Mouse (Mus musculus): ENCODE data around the gene Hes3. TPM values are rescaled to one million over a fixed set of nuclear protein-coding genes. Genes with fewer than 3 reads are reported as not detected.
A peak's percentile ranks its signal among the peaks of the same experiment; 100 is the strongest.

The Hes3 gene
- polyA plus RNA-seq, 1 experiment from 2014 or later = 0.36 TPM

GRCm38 (mm10) chr4:152287317-152288120 lies 3.9 kb downstream of the Hes3 start:
- ATAC-seq (ENCODE audit: low read depth) = no peak
- Histone ChIP-seq H3K27ac (ENCODE audit: low read depth, low read length) (no peak overlapping the region), H3K4me1 (ENCODE audit: control insufficient read depth, insufficient read depth, low read length) (peaks cover 36% of the 10 kb centered on the region), H3K4me2 (ENCODE audit: low read depth, low read length) (0 out of 2 replicates have a peak overlapping the region, but pooled peaks have one; percentile 58), H3K36me3 (ENCODE audit: control insufficient read depth, insufficient read depth, low read length) (no peaks in the 10 kb centered on the region), H3K27me3 (ENCODE audit: control insufficient read depth, insufficient read depth, low read length) (peaks cover 65% of the 10 kb centered on the region), H3K9ac (replicated peaks; ENCODE audit: low read depth, low read length) (no peak overlapping the region), H3K4me3 (ENCODE audit: low read depth, low read length) (no peak overlapping the region), H3K9me3 (ENCODE audit: control insufficient read depth, low read length) (no peaks in the 10 kb centered on the region)
- 6% methylated on average over 19 of the region's 19 CpGs for WGBS

- H3K27me3 ChIP-seq (ENCODE audit: control insufficient read depth, insufficient read depth, low read length) = peaks cover 71% of the 10 kb centered on the region
- H3K4me1 ChIP-seq (ENCODE audit: control insufficient read depth, insufficient read depth, low read length) = peaks cover 36% of the 10 kb centered on the region
- H3K9me3 ChIP-seq (ENCODE audit: control insufficient read depth, low read length) = no peaks in the 10 kb centered on the region
- no peak overlapping the region for H3K27ac ChIP-seq (ENCODE audit: low read depth, low read length)
- 2% methylated on average over 26 of the region's 26 CpGs for WGBS
- H3K4me3 ChIP-seq (ENCODE audit: low read depth, low read length) = no peak overlapping the region
- H3K4me2 ChIP-seq (ENCODE audit: low read depth, low read length) = peak overlapping the region; percentile 58
- ATAC-seq (ENCODE audit: low read depth) = no peak
- 0 out of 2 replicates have a peak overlapping the region, but pooled peaks have one; percentile 47 for H3K9ac ChIP-seq (replicated peaks; ENCODE audit: low read depth, low read length)
- H3K36me3 ChIP-seq (ENCODE audit: control insufficient read depth, insufficient read depth, low read length) = no peaks in the 10 kb centered on the region
Measured at GRCm38 (mm10) chr4:152286887-152287286, 4.6 kb downstream of the Hes3 start.

GRCm38 (mm10) chr4:152286183-152286582 lies 5.3 kb downstream of the Hes3 start:
- Histone ChIP-seq H3K27ac (ENCODE audit: low read depth, low read length) (no peak overlapping the region), H3K4me3 (ENCODE audit: low read depth, low read length) (peak overlapping the region; percentile 26), H3K27me3 (ENCODE audit: control insufficient read depth, insufficient read depth, low read length) (peaks cover 74% of the 10 kb centered on the region), H3K9me3 (ENCODE audit: control insufficient read depth, low read length) (no peaks in the 10 kb centered on the region), H3K4me1 (ENCODE audit: control insufficient read depth, insufficient read depth, low read length) (peaks cover 36% of the 10 kb centered on the region), H3K4me2 (ENCODE audit: low read depth, low read length) (peak overlapping the region; percentile 58), H3K36me3 (ENCODE audit: control insufficient read depth, insufficient read depth, low read length) (no peaks in the 10 kb centered on the region), H3K9ac (replicated peaks; ENCODE audit: low read depth, low read length) (peak overlapping the region; percentile 47; the same call in 1 of the 2 replicates)
- under 1% methylated on average over 32 of the region's 32 CpGs for WGBS
- ATAC-seq (ENCODE audit: low read depth) = peak; percentile 7; the same call in 1 of the 2 replicates

GRCm38 (mm10) chr4:152285505-152285904 lies 6.0 kb downstream of the Hes3 start:
- no peak for ATAC-seq (ENCODE audit: low read depth)
- Histone ChIP-seq H3K9ac (replicated peaks; ENCODE audit: low read depth, low read length) (no peak overlapping the region), H3K27me3 (ENCODE audit: control insufficient read depth, insufficient read depth, low read length) (peaks cover 74% of the 10 kb centered on the region), H3K36me3 (ENCODE audit: control insufficient read depth, insufficient read depth, low read length) (no peaks in the 10 kb centered on the region), H3K4me3 (ENCODE audit: low read depth, low read length) (no peak overlapping the region), H3K4me2 (ENCODE audit: low read depth, low read length) (no peak overlapping the region), H3K27ac (ENCODE audit: low read depth, low read length) (no peak overlapping the region), H3K4me1 (ENCODE audit: control insufficient read depth, insufficient read depth, low read length) (peaks cover 30% of the 10 kb centered on the region), H3K9me3 (ENCODE audit: control insufficient read depth, low read length) (no peaks in the 10 kb centered on the region)
- WGBS = 7% methylated on average over 10 of the region's 10 CpGs

- Histone ChIP-seq H3K27ac (ENCODE audit: low read depth, low read length) (no peak overlapping the region), H3K4me1 (ENCODE audit: control insufficient read depth, insufficient read depth, low read length) (peaks cover 22% of the 10 kb centered on the region), H3K4me2 (ENCODE audit: low read depth, low read length) (peak overlapping the region; percentile 51), H3K4me3 (ENCODE audit: low read depth, low read length) (peak overlapping the region; percentile 27), H3K9ac (replicated peaks; ENCODE audit: low read depth, low read length) (peak overlapping the region; percentile 18; the same call in 1 of the 2 replicates), H3K27me3 (ENCODE audit: control insufficient read depth, insufficient read depth, low read length) (peaks cover 77% of the 10 kb centered on the region), H3K9me3 (ENCODE audit: control insufficient read depth, low read length) (no peaks in the 10 kb centered on the region), H3K36me3 (ENCODE audit: control insufficient read depth, insufficient read depth, low read length) (no peaks in the 10 kb centered on the region)
- ATAC-seq (ENCODE audit: low read depth) = peak; percentile 78
- WGBS = 7% methylated on average over 50 of the region's 70 CpGs
Measured at GRCm38 (mm10) chr4:152283186-152283950, 8.1 kb downstream of the Hes3 start.

GRCm38 (mm10) chr4:152282721-152283120 lies 8.7 kb downstream of the Hes3 start:
- peaks cover 22% of the 10 kb centered on the region for H3K4me1 ChIP-seq (ENCODE audit: control insufficient read depth, insufficient read depth, low read length)
- H3K9me3 ChIP-seq (ENCODE audit: control insufficient read depth, low read length) = no peaks in the 10 kb centered on the region
- H3K27me3 ChIP-seq (ENCODE audit: control insufficient read depth, insufficient read depth, low read length) = peaks cover 72% of the 10 kb centered on the region
- 19% methylated on average over 27 of the region's 34 CpGs for WGBS
- no peak overlapping the region for H3K27ac ChIP-seq (ENCODE audit: low read depth, low read length)
- no peaks in the 10 kb centered on the region for H3K36me3 ChIP-seq (ENCODE audit: control insufficient read depth, insufficient read depth, low read length)
- H3K9ac ChIP-seq (replicated peaks; ENCODE audit: low read depth, low read length) = peak overlapping the region; percentile 18; the same call in 1 of the 2 replicates
- peak overlapping the region; percentile 51 for H3K4me2 ChIP-seq (ENCODE audit: low read depth, low read length)
- no peak for ATAC-seq (ENCODE audit: low read depth)
- peak overlapping the region; percentile 27 for H3K4me3 ChIP-seq (ENCODE audit: low read depth, low read length)

GRCm38 (mm10) chr4:152281601-152282000 lies 9.9 kb downstream of the Hes3 start:
- H3K9me3 ChIP-seq (ENCODE audit: control insufficient read depth, low read length) = no peaks in the 10 kb centered on the region
- no peak overlapping the region for H3K27ac ChIP-seq (ENCODE audit: low read depth, low read length)
- H3K9ac ChIP-seq (replicated peaks; ENCODE audit: low read depth, low read length) = no peak overlapping the region
- H3K27me3 ChIP-seq (ENCODE audit: control insufficient read depth, insufficient read depth, low read length) = peaks cover 61% of the 10 kb centered on the region
- ATAC-seq (ENCODE audit: low read depth) = no peak
- WGBS = 69% methylated on average over 15 of the region's 15 CpGs
- H3K36me3 ChIP-seq (ENCODE audit: control insufficient read depth, insufficient read depth, low read length) = no peaks in the 10 kb centered on the region
- peaks cover 14% of the 10 kb centered on the region for H3K4me1 ChIP-seq (ENCODE audit: control insufficient read depth, insufficient read depth, low read length)
- no peak overlapping the region for H3K4me2 ChIP-seq (ENCODE audit: low read depth, low read length)
- H3K4me3 ChIP-seq (ENCODE audit: low read depth, low read length) = no peak overlapping the region

GRCm38 (mm10) chr4:152278986-152279385 lies 12.5 kb downstream of the Hes3 start:
- no peaks in the 10 kb centered on the region for H3K9me3 ChIP-seq (ENCODE audit: control insufficient read depth, low read length)
- no peak overlapping the region for H3K4me2 ChIP-seq (ENCODE audit: low read depth, low read length)
- H3K36me3 ChIP-seq (ENCODE audit: control insufficient read depth, insufficient read depth, low read length) = no peaks in the 10 kb centered on the region
- H3K4me1 ChIP-seq (ENCODE audit: control insufficient read depth, insufficient read depth, low read length) = peaks cover 15% of the 10 kb centered on the region
- no peak overlapping the region for H3K9ac ChIP-seq (replicated peaks; ENCODE audit: low read depth, low read length)
- no peak overlapping the region for H3K4me3 ChIP-seq (ENCODE audit: low read depth, low read length)
- no peak overlapping the region for H3K27ac ChIP-seq (ENCODE audit: low read depth, low read length)
- no peak for ATAC-seq (ENCODE audit: low read depth)
- H3K27me3 ChIP-seq (ENCODE audit: control insufficient read depth, insufficient read depth, low read length) = peaks cover 52% of the 10 kb centered on the region
- WGBS = 69% methylated on average over 23 of the region's 23 CpGs

GRCm38 (mm10) chr4:152277916-152278315 lies 13.5 kb downstream of the Hes3 start:
- peaks cover 42% of the 10 kb centered on the region for H3K27me3 ChIP-seq (ENCODE audit: control insufficient read depth, insufficient read depth, low read length)
- H3K4me1 ChIP-seq (ENCODE audit: control insufficient read depth, insufficient read depth, low read length) = peaks cover 17% of the 10 kb centered on the region
- no peaks in the 10 kb centered on the region for H3K9me3 ChIP-seq (ENCODE audit: control insufficient read depth, low read length)
- no peak overlapping the region for H3K4me2 ChIP-seq (ENCODE audit: low read depth, low read length)
- H3K27ac ChIP-seq (ENCODE audit: low read depth, low read length) = no peak overlapping the region
- no peaks in the 10 kb centered on the region for H3K36me3 ChIP-seq (ENCODE audit: control insufficient read depth, insufficient read depth, low read length)
- no peak overlapping the region for H3K4me3 ChIP-seq (ENCODE audit: low read depth, low read length)
- no peak for ATAC-seq (ENCODE audit: low read depth)
- 65% methylated on average over 2 of the region's 2 CpGs for WGBS
- no peak overlapping the region for H3K9ac ChIP-seq (replicated peaks; ENCODE audit: low read depth, low read length)

Measured in neural tube, embryonic 14.5 days (tissue).